Mouse (Mus musculus) T-helper 17 cell (primary cell): ENCODE results near the gene Mrgprf.

Experiments
- in situ Hi-C, 2 experiments: fragments of 300-600 bp; cut with MboI, MseI; formaldehyde crosslinking; loops; 1 replicate in 1 of 2; 2 replicates in 1 of 2; pipeline ENCODE4 v1.15.1; 2025; ENCODE audit warnings: high pct_unique_total_duplicates in 2 of 2

Mrgprf gene

DNA sequence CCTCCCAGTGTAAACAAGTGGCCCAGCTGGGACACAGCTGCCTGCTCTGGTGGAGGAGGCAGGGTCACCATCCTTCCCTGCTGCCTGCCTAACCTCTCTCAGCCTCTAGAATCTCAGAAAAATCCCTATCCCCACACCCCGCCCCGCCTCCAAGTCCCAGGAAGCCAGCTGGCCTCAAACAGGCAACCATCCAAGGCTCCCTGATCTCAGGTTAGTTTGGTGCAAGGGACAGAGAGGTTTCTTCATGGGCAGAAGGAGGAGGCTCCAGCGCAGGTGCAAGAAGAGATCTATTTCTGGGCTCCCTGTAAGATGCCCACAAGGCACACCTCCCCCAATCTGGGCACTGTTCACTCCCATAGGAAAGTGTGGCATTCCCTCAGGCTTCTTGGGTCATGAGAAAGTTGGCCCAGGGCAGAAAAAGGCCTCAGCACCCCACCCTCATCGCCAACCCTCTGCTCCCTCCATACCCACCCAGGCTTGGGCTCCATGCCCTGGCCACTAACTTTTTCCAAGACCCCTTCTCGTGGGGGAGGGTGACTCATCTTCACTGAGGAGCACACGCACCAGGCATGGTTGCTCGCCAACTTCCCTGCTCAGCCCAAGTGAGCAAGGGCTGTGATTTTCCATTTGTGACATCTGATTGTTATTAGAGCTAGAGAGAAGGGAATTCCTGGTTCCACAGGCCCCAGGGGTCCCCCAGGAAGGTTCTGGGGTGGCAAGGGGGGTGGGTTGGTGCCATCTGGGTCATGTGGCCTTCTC is 887 bp upstream of the Mrgprf start:
- in situ Hi-C loops: no loop called here

DNA sequence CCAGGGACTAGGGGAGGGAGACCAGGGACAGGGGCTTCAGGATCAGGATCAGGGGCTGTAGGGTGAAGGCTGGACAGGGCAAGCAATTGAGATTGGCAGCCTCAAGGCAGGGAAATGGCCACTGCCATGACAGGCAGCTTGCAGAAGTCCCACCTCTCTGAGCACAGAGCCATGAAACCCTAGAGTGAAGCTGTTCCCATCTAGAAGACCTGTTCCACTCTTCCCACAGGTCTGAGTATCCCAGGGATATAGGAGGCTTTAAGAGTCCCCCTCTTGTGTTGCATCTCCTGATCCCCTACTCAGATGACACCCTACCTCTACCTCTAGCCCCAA is 346 bp downstream of the Mrgprf start:
- in situ Hi-C loops: no loop called here

DNA sequence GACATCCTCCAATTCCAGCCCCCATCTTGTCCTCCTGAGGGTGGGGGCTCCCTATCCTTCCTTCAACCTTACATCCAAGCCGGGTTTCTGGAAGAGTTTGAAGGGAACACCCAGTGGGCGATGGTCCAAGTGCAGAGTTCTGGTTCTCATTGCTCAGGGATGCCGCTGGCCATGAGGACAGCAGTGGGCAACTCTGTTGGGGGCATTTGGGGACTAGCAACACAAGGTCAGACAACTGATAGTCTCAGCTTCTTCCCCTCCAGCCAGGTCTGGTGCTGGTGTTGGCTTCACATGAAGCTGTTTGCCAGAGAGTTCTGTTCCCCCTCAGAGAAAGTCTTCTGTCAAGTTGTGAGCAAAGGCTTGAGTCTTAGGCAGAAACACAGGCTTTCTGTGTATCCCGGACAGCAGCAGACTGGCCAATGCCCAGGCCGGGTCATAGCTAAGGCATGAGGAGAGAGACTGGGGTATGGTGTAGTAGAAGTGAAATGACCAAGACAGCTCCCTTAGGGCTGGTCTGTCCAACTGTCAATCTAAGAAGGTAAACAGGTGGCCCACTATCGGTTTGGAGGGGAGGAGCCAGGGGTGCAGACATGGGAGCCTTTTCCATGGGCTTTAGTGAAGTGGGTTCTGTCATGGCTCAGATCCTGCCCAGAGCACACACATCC is 845 bp downstream of the Mrgprf start:
- in situ Hi-C loops: no loop called here

GRCm38 (mm10) chr7:145302488-145303285 is 2.1 kb downstream of the Mrgprf start:
- in situ Hi-C loops: no loop called here

DNA sequence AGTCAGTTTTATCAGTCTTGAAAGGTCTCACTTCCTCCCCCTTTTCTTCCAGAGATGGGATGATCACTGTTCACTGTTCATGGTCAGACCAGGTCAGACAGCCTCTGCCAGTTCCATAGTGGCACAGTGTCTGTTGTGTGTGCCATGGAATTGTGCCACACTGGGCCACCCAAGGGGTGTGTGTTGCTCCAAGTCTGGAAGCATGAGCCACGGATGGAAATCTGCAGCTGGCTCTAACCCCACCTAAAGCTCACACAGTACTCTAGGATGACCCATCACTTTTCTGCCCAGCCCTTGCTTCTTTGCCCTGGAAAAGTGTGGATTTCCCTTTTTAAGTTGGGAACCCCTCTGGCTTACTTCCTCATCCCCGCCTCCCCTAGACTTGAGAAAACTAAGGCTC is 3.5 kb downstream of the Mrgprf start:
- in situ Hi-C loops: no loop called here

DNA sequence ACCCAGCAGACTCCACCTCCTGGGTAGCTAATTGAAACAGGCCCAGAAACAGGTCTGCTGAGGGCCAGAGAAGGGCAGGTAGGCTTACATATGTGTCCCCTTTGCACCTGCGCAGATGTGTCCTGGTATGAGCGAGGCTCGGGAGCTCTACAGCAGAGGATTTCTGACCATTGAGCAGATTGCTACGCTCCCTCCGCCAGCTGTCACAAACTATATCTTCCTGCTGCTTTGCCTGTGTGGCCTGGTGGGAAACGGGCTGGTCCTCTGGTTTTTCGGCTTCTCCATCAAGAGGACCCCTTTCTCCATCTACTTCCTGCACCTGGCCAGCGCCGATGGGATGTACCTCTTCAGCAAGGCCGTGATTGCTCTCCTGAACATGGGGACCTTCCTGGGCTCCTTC is 7.0 kb downstream of the Mrgprf start:
- in situ Hi-C loops: no loop called here

DNA sequence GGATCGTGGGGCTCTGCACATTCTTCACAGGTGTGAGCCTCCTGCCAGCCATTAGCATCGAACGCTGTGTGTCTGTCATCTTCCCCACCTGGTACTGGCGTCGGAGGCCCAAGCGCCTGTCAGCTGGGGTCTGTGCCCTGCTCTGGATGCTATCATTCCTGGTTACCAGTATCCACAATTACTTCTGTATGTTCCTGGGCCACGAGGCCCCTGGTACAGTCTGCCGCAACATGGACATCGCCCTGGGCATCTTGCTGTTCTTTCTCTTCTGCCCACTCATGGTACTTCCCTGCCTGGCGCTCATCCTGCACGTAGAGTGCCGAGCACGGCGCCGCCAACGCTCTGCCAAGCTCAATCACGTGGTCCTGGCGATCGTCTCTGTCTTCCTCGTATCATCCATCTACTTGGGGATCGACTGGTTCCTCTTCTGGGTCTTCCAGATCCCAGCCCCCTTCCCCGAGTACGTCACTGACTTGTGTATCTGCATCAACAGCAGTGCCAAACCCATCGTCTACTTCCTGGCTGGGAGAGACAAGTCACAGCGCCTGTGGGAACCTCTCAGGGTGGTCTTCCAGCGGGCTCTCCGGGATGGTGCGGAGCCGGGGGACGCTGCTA is 7.5 kb downstream of the Mrgprf start:
- in situ Hi-C loops: no loop called here

DNA sequence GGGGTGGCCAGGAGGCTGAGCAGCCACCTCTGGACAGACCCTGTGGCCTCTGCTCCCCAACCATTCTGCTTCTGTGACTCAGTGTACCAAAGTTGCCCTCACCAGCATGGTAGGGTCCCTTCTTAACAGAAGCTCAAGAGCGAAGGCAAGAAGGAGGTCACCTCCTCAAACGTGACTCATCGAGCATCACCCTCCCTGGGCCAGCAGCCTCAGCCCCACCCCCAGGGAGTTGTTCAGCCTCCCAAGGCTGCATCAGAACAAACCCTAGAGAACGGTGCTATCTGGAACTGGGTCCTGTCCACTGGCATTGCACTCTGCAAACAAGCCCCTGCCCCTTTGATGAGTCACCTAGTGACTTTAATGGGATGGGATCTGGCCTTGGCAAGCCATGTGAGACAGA is 8.2 kb downstream of the Mrgprf start:
- in situ Hi-C loops: no loop called here

DNA sequence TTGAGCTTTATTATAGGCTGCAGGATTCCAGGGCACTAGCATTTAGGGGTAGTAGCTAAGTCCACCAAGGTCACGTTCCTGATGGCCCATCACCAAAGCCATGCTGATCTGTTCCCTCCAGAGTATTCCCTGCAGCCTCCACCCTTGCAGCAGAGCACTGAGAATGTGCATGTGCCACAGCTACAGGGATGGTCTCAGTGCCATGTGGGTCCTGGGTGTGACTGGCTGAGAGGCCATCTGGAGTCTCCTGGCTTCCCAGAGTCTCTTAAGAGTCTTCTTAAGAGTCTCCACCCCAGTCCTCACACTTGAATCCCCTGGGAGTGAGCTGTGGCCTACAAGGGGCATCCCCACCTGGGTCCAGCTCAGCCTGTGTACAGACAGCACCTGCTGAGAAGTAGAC is 9.2 kb downstream of the Mrgprf start:
- in situ Hi-C loops: no loop called here

DNA sequence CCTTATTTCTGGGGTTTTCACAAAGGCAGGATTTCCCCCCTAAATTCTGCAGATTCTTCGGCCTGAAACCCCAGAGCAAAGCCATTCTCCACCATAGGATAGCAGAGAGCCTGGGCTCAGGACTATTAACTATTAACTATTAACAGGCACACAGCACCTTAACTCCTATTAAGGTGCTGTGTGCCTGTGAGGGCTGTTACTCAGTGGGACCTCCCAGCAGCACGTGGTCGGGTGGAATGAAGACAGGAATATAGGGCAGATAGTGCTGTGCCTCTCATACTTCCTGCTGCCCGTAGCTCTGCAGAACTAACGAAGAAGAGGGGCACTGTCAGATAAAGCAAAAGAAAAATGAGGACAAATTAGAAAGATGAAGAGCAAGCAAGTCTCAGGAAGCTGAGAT is 9.9 kb downstream of the Mrgprf start:
- in situ Hi-C loops: no loop called here

- in situ Hi-C loops: no loop called here
Observed at GRCm38 (mm10) chr7:145312137-145312536, 11.5 kb downstream of the Mrgprf start.

DNA sequence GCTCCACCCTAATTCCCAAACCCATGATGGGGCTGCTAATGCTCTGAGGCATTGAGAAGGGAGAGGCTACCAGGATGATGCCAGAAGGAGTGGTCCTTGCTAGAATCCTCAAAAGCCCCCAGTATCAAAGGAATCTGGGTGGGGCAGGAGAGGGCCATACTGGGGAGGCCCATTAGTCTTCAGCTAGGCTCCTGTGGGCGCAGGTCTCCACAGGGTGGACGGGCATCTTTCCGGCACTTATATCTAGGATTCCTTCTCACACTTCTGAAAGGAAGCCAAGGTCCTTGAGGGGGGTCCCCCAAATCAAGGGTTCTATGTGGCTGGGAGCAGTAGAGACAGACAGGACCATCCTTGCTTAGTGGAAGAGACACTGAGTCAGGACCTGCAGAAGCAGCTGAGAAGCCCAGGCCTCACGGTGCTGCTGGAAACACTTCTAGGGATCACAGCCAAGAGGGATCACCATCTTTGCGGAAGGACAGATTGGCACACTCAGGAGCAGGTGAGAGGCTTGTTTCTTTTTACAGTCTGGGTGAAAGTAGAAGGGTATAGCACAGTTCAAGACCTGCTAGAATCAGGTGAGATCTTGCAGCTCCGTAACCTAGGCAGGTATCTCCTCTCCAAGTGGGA is 14.3 kb downstream of the Mrgprf start, which contains the start of gene Mrgprd:
Gene Mrgprd, plus strand, starts transcription at position 51 of the 627 bp plus-strand sequence.
- in situ Hi-C loops: no loop called here

GRCm38 (mm10) chr7:145317522-145317921 is 16.9 kb downstream of the Mrgprf start:
- in situ Hi-C loops: no loop called here

- in situ Hi-C loops: no loop called here
Observed at GRCm38 (mm10) chr7:145319481-145319880, 18.9 kb downstream of the Mrgprf start.

GRCm38 (mm10) chr7:145323607-145324006 is 23.0 kb downstream of the Mrgprf start:
- in situ Hi-C loops: no loop called here

DNA sequence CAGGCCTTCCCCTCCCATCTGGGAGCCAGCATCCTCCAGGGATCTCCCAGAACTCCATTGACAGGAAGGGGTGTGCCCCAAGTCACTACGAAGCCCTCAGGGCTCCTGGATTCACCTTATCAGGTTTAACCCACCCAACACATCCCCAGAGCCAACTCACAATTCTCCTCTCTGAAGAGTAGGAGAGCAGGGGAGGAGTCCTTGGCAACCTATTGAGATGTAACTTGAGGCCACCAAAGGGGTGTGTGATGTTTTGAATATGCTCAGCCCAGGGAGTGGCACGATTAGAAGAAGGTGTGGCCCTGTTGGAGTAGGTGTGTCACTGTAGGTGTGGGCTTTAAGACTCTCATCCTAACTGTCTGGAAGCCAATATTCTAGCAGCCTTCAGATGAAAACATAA is 25.1 kb downstream of the Mrgprf start:
- in situ Hi-C loops: no loop called here

DNA sequence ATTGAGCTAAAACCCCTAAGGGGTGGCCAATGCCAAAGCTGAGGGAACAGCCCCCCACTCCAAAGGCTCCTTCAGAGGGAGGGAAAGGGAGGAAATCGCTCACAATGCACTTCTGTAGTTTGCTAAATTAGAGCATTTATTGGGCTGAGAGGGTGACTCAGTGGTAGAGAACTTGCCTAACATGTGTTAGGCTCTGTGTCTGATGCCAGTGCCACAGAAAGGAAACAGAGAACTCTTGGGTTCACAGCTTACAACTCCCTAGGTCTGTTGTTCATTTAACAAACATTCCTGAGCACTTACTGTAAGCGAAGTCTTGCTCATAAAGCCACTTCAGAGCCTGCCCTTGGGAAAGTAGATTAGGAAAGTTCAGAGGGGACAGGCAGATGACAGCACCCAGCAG is 29.4 kb downstream of the Mrgprf start:
- in situ Hi-C loops: loop anchor here in 1 of 2 experiments (5.0 kb wide), 1 partner anchor 73 kb away; no protein-coding TSS in a partner anchor

DNA sequence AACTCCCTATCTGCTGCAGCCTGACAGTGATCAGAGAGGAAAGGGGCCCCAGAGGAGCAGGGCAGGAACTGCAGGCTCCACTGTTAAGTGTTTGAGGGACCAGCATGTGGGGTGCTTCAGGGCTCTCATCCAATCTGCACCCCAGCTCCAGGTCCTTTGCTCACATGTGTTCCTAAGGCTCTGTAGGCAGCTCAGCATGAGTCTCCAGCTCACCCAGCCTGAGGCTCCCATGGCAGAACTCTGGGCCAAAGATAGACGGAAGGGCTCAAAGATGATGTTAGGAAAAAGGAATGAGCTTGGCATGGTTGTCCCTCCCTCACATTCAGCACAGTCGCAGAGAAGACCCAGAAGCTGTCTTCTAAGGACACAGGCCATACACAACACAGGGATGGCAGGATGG is 30.0 kb downstream of the Mrgprf start:
- in situ Hi-C loops: loop anchor here in 1 of 2 experiments (5.0 kb wide), 1 partner anchor 73 kb away; no protein-coding TSS in a partner anchor

DNA sequence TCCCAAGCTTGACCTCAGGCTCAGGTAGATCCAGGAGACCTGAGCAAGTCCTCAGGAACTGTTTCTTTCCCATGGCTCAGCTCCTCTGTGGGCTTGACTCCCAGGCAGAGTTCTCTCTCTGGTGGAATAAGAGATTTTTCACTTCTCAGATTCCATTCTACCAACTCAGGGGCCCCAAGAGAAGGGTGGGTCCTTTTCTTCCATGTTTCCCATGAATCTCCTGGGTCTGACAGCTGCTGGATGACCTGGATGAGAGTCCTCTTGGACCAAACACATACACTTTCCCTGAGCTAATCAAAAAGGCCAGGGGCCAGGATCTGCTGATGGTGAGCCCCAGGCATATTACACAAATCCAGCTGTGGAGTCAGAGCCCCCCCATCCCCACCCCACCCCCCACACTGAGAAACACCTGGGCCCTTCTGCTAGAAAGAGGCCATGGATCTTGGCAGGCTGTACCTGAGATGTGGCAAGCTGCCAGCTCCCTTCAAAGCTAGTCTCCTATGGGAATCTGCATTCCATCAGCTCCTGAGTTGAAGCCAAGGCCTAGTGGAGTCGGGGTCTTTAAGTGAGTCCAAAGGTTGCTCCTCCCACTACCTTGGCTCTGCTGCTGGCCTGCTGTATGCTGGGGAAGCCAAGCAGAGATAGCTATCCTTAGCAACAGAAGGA is 31.9 kb downstream of the Mrgprf start:
- in situ Hi-C loops: loop anchor here in 1 of 2 experiments (5.0 kb wide), 1 partner anchor 75 kb away; no protein-coding TSS in a partner anchor

DNA sequence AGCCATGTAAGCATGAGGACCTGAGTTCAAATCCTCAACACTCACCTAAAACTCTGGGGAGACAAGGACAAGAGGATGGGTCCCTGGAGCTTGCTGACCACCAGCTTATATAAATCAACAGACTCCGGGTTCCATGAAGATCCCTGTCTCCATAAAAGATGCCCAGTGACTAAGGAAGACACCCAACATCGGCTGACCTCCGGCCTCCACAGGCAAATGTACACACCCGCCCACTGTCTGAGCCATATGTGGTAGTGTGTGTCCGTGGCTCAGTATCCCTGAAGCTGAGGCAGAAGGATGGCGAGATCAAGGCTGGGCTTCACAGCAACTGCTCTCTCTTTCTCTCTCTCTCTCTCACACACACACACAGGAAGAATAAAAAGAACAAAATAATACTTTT is 33.3 kb downstream of the Mrgprf start:
- in situ Hi-C loops: loop anchor here in 1 of 2 experiments (5.0 kb wide), 1 partner anchor 77 kb away; no protein-coding TSS in a partner anchor
